Mouse (Mus musculus): ENCODE results near the gene Olfr31. TPM values are rescaled to one million over a fixed set of nuclear protein-coding genes. Genes with fewer than 3 reads are reported as not detected.

Gene Olfr31
- polyA plus RNA-seq, 1 experiment, result not detected

DNA sequence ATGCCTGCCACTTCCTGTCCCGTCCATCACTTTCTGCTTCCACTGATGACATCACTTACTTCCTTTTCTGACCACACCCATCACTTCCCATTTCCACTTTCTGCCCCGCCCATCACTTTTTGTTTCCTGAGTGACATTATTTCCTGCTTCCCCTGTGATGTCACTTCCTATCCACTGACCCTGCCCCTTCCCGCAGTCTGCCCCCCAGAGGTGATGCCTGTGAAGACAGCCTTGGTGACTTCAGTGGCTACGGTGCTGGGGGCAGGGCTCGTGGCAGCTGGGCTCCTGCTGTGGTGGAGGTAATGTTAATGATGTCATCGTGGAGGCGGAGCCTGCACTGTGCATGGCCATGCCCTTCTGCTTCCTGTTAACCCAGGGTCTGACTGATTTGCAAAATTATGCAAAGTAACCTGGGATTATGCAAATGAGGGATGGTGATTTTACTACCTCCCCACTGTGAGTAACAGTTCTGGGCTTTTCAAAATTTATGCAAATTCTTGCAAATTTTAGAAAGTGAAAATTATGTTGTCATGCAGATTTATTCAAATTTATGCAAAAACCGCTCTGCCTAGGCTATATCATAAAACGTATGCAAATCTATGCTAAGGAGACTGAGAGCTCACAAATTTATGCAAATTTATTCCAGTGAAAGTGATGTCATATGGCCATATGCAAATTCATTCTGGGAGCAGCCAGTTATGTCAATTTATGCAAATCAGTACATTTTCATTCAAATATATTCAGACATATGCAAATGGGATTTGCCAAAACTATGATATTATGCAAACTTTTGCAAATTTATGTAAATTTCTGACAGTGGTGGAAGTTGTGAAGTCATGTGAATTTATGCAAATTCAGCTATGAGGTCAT lies 29.3 kb downstream of the Olfr31 start:
- no peak for TF ChIP-seq GATA1 (IDR thresholded peaks at IDR 0.05; ENCODE audit: low read length)

DNA sequence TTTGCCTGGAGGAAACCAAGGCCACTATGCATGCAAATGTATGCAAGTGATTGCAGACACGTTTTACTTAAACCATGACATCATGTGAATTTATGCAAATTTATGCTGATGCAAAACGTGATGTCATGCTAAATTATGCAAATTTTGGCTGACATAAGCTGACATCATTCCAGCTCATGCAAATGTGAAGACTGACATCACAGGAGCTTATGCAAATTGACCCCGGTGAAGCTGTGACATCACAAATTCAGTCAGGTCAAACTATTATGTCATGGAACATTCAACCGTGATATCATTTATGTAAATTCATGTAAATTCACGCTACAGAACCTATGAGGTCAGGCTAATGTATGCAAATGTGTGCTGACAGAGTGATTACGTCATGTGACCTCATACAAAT lies 30.0 kb downstream of the Olfr31 start:
- no peak for TF ChIP-seq GATA1 (IDR thresholded peaks at IDR 0.05; ENCODE audit: low read length)

DNA sequence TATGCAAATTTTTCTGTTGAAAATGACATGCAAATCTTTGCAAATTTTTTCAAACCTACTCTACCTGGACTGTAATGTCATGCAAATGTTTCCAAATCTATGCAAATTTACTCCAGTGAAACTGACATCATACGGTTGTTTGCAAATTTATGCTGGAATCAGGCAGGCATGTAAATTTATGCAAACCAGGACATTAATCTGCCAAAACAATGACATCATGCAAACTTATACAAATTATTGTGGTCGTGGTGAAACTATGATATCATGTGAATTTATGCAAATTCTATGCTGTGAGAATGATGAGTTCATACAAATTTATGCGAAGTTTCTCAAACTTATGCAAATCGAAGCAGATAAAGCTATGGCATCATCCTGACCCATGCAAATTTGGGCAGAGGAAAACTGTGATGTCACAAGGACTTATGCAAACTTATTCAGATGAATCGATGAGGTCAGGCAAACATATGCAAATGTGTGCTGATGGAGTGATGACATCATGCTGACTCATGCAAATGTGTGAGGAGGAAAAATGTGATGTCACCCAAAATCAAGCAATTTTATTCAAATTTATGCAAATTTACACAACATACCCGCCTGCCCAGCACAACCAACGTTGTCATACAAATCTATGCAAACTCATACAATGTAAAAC lies 30.6 kb downstream of the Olfr31 start:
- TF ChIP-seq GATA1 (IDR thresholded peaks at IDR 0.05; ENCODE audit: low read length), result no peak

DNA sequence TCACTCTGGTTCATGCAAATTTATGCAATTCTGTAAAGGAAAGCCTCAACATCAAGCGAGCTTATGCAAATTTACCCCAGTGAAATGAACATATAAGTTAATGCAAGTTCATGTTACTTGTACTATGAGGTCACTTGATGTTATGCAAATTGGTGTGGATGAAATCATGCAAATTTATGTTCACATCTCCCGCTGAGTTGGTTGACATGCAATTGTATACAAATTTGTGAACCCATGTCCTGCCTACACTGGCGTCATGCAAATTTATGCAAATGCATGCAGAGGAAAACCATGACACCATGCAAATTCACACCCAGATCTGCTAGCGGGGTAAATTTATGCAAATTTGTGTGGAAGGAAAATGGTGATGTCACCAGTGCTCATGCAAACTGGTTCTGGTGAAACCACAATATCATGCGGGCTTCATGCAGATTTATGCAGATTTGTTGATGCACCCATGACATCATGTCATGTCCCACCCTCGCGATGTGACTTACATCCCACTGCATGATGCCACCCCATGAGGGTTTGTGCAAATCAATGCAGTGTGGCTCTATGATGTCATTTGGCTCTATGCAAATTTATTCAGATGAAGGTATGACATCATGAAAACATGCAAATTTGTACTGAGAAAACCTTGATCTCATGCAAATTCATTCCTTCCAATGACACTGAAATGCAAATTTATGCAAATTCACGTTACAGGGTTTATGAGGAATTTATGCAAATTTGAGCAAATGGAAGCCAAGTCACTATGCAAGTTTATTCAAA lies 31.3 kb downstream of the Olfr31 start:
- TF ChIP-seq GATA1 (IDR thresholded peaks at IDR 0.05; ENCODE audit: low read length), result no peak

DNA sequence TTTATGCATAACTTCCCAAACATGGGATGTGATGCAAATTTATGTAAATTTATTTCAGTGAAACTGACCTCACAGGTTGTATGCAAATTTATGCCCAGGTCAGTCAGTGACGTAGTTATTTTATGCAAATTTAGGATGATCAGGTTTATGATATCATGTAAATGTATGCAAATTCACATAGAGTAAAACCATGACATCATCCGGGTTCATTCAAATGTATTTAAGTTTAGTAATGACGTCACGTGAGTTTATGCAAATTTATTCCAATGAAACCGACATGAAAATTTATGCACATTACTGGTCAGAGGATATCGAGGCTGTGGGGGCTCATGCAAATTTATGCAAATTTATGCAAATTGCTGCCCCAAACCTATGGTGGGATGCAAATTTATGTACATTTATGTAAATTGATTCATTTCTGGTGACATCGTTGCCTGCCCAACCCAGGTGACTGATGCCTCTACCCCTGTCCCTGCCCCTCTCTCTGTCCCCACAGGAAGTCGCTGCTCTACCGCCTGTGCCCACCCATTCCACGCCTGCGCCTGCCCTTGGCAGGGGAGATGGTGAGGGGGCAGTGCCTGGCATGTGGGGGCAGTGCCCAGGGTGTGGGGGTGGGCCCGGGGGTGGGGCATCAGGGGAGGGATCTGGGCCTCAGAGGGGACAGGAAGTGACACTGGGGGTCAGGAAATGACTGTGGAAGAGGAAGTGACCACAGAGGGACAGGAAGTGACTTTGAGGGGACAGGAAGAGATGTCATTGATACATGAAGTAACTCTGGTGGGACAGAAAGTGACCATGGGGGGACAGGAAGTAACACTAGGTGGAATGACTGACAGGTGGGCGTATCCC lies 32.1 kb downstream of the Olfr31 start:
- no peak for TF ChIP-seq GATA1 (IDR thresholded peaks at IDR 0.05; ENCODE audit: low read length)

DNA sequence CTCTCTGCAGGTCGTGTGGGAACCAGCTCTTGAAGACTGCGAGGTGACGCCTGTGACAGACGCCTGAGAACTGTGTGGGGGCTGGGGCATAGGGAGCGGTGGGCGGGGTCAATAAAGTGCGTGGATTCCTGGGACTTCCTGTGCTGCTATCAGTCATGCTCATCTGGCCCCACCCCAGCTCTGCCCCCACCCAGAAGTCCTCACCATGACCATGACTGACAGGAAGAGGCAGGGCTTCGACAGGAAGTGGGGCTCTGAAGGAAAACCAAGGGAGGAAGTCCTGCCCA lies 32.7 kb downstream of the Olfr31 start:
- no peak for TF ChIP-seq GATA1 (IDR thresholded peaks at IDR 0.05; ENCODE audit: low read length)

Other genes with a start within 250 kb of the Olfr31 start
- gene Psmd6, start 201.8 kb upstream of the Olfr31 start, polyA plus RNA-seq (2012), result 73.5 and 123 TPM in 2 replicates
- gene Olfr720, start 136.0 kb upstream of the Olfr31 start, polyA plus RNA-seq (2012), result not detected in 2 replicates
- gene Il3ra, start 23.4 kb downstream of the Olfr31 start, polyA plus RNA-seq (2012), result 60.6 and 62.6 TPM in 2 replicates
- not detected in 2 replicates for gene Olfr721-ps1, start 78.5 kb downstream of the Olfr31 start, polyA plus RNA-seq (2012)

Data from G1E-ER4 (cell line).